Mouse (Mus musculus): ENCODE measurements around the gene Olfr774.
"Not testable (repeated sequence)": the region's sequence is repeated elsewhere in the genome, so short reads cannot be mapped to it uniquely, and the experiment has no call there.

The Olfr774 gene

DNA sequence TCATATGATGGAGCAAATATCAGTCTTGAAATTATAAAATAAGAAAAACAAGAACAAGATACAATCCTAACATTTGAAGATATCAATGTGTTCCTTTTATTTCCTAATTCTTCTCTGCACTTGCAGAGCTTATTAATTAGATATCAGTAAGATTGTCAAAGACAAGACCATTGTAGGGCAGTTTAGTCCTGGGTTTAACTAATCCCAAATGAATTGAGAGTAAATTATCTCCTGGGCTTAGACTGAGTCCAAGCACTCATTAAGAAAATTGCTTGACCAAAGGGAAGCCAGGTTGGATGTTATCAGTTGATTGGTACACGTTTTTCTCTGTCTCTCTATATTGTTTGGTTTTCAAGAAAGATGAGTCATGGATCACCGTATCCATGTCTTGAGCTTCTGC is at the start of gene Olfr774:
Olfr774 (plus strand) TSS at position 301 of the 400 bp plus-strand sequence.
- no peak for DNase-seq (ENCODE audit: low read depth)

- DNase-seq (ENCODE audit: low read depth) = not testable (repeated sequence)
These were observed 48.7 kb upstream of the Olfr774 start, which contains the start of gene Olfr773 for GRCm38 (mm10) chr10:129187319-129187718. TSS of gene Olfr773 (minus strand) at chr10:129187419.

DNA sequence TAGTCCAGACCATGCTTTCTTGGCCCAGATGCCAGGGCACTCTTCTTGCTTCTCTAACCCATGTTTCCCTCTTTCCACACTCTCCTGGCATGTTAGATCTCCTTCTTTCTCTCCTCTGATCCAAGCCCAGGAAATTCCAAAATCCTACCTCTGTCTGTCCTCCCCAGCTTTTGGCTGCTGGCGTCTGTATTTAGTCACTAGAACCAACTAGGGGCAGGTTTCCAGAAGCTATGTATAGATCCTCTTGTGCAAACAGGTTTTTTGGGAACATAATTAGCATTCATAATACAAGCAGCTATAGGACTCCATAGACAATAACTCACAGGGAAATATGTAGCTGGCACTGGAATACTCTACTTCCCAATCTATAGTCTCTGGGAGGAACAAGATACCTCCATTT is 5.3 kb upstream of the Olfr774 start:
- DNase-seq (ENCODE audit: low read depth) = no peak

GRCm38 (mm10) chr10:129248112-129248511 is 12.1 kb downstream of the Olfr774 start, which contains the start of gene Olfr775:
TSS of gene Olfr775 (plus strand) at chr10:129248412.
- no peak for DNase-seq (ENCODE audit: low read depth)

GRCm38 (mm10) chr10:129258827-129259226 is 22.8 kb downstream of the Olfr774 start, which contains the start of gene Olfr776:
TSS of gene Olfr776 (plus strand) at chr10:129259127.
- DNase-seq (ENCODE audit: low read depth) = no peak

GRCm38 (mm10) chr10:129271081-129271535 is 35.1 kb downstream of the Olfr774 start, which contains the start of gene Olfr777:
TSS of gene Olfr777 (minus strand) at chr10:129271485.
- DNase-seq (ENCODE audit: low read depth) = no peak

Data from 416B (cell line).